Mouse (Mus musculus) stomach, postnatal 0 days (tissue): ENCODE results near the gene Pnpla7.

Experiments used
- CTCF ChIP-seq: IDR thresholded peaks from 2 replicates; pipeline ENCODE4 v1.5.1; 2016; ENCODE audit warnings: antibody characterized with exemption, low read depth, mild to moderate bottlenecking, moderate library complexity
- EP300 ChIP-seq: optimal IDR thresholded peaks from 2 replicates; pipeline ENCODE3; 2016; ENCODE audit warnings: antibody characterized with exemption

DNA sequence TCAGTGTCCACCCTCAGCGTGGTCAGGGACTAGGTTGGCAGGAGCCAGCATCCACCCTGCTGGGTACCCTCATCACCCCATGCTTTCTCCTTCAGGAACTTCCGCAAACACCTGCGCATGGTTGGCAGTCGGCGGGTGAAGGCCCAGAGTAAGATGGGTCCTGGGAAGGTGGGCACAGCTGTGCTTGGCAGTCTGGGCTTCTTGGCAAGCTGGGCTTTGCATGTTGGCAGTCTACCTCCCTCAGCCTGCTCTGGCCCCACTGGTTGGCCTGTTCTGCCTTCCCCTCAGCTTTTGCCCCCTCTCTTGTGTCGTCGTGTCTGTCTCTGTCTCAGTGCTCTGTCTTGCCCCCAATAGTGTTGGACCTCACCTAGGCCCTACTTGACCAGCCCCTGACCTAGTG, 83.1 kb downstream of the Pnpla7 start:
- TF ChIP-seq EP300, result no peak
- TF ChIP-seq CTCF, result no peak
